Comparison of ENCODE assay signal across 16 mouse cellular contexts in the genomic region with DNA sequence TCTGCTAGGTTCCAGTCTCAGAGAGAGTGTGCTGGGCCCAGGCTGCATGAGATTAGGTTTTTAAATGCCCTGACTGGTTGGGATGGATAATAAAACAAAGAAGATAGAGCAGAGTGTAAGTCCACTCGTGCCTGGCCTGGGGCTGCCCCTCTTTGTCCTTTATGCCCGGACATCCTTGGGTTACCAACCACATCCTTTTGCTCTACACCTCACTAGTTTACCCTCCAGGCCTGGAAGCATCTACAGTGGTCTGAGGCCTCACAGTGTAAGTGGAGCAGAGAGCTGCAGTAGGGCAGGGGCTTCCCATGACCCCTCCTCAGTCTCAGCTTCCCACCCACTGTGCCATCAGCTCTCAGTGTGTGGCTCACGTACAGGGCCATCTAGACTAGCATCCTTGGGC. TPM values are rescaled to one million over a fixed set of nuclear protein-coding genes. Genes with fewer than 3 reads are reported as not detected.
A peak's percentile ranks its signal among the peaks of the same experiment; 100 is the strongest.
DNase-seq lines count a peak whose midpoint lies in the region; ATAC-seq and TF ChIP-seq lines count a peak whose summit lies in the region.
"Had no signal": no experiment of that assay in that cellular context is flagged by ENCODE, and none has a peak within 500 bp of the region (broad histone marks: within the 10 kb centered on the region; RNA-seq: fewer than 3 reads in every experiment).

No protein-coding gene starts in this region.

- peaks cover 11% of the 10 kb centered on the region for H3K4me1 ChIP-seq in heart, embryonic 16.5 days (ENCODE audit: control insufficient read depth, insufficient read depth, low read length)
- H3K4me1 ChIP-seq in midbrain, embryonic 10.5 days, result peaks cover 60% of the 10 kb centered on the region
- no peaks in the 10 kb centered on the region for H3K4me1 ChIP-seq in midbrain, postnatal 0 days (ENCODE audit: insufficient read depth, low read length)
- H3K4me1 ChIP-seq in hindbrain, embryonic 15.5 days (replicated peaks), result peaks cover 37% of the 10 kb centered on the region
- H3K4me1 ChIP-seq in neural tube, embryonic 15.5 days, result peaks cover 32% of the 10 kb centered on the region

- H3K9me3 ChIP-seq in heart, embryonic 16.5 days (replicated peaks; ENCODE audit: control insufficient read depth, low read length), result no peaks in the 10 kb centered on the region
- no peaks in the 10 kb centered on the region for H3K9me3 ChIP-seq in midbrain, embryonic 10.5 days (replicated peaks)
- H3K9me3 ChIP-seq in midbrain, postnatal 0 days (ENCODE audit: low read length), result no peaks in the 10 kb centered on the region
- no peaks in the 10 kb centered on the region for H3K9me3 ChIP-seq in hindbrain, embryonic 15.5 days
- H3K9me3 ChIP-seq in neural tube, embryonic 15.5 days (replicated peaks), result no peaks in the 10 kb centered on the region
- H3K9me3 ChIP-seq: liver, embryonic 15.5 days had no signal

- no peaks in the 10 kb centered on the region for H3K27me3 ChIP-seq in heart, embryonic 16.5 days (ENCODE audit: control insufficient read depth, insufficient read depth, low read length)
- H3K27me3 ChIP-seq in midbrain, embryonic 10.5 days (ENCODE audit: low read depth, poor library complexity, severe bottlenecking), result no peaks in the 10 kb centered on the region
- no peaks in the 10 kb centered on the region for H3K27me3 ChIP-seq in midbrain, postnatal 0 days (ENCODE audit: insufficient read depth, low read length)
- H3K27me3 ChIP-seq in hindbrain, embryonic 15.5 days, result no peaks in the 10 kb centered on the region
- H3K27me3 ChIP-seq in neural tube, embryonic 15.5 days (replicated peaks), result no peaks in the 10 kb centered on the region
- H3K27me3 ChIP-seq: liver, embryonic 15.5 days; Patski had no signal

- 0 out of 2 replicates have a peak overlapping the region, but pooled peaks have one; percentile 34 for H3K27ac ChIP-seq in heart, embryonic 16.5 days (ENCODE audit: low read length)
- peak overlapping the region; percentile 82 for H3K27ac ChIP-seq in midbrain, embryonic 10.5 days (replicated peaks)
- no peak overlapping the region for H3K27ac ChIP-seq in midbrain, postnatal 0 days (ENCODE audit: low read depth, low read length)
- H3K27ac ChIP-seq in hindbrain, embryonic 15.5 days (replicated peaks), result peak overlapping the region; percentile 67
- H3K27ac ChIP-seq in neural tube, embryonic 15.5 days (replicated peaks), result peak overlapping the region; percentile 61
- H3K27ac ChIP-seq: liver, embryonic 15.5 days had no signal

- H3K9ac ChIP-seq in heart, embryonic 16.5 days (ENCODE audit: low read length), result peak overlapping the region; percentile 41; the same call in 1 of the 2 replicates
- no peak overlapping the region for H3K9ac ChIP-seq in midbrain, postnatal 0 days (replicated peaks; ENCODE audit: low read length, poor library complexity, severe bottlenecking)
- H3K9ac ChIP-seq in hindbrain, embryonic 15.5 days, result no peak overlapping the region
- no peak overlapping the region for H3K9ac ChIP-seq in neural tube, embryonic 15.5 days (replicated peaks)
- H3K9ac ChIP-seq: liver, embryonic 15.5 days had no signal

- no peak for TF ChIP-seq CTCF in midbrain, postnatal 0 days (IDR thresholded peaks at IDR 0.05)

- no peak for DNase-seq in heart, adult 8-10 months (ENCODE audit: low spot score)
- DNase-seq in midbrain, embryonic 10.5 days (ENCODE audit: low spot score), result no peak
- no peak for DNase-seq in midbrain, postnatal 0 days (ENCODE audit: low spot score)
- no peak for DNase-seq in spleen, adult 12 weeks (ENCODE audit: low spot score)
- no peak for DNase-seq in urinary bladder, postnatal 25 days (ENCODE audit: low spot score)

- H3K36me3 ChIP-seq in heart, embryonic 16.5 days (ENCODE audit: control insufficient read depth, insufficient read depth), result no peaks in the 10 kb centered on the region
- no peaks in the 10 kb centered on the region for H3K36me3 ChIP-seq in midbrain, embryonic 10.5 days
- no peaks in the 10 kb centered on the region for H3K36me3 ChIP-seq in midbrain, postnatal 0 days (ENCODE audit: insufficient read depth, low read length)
- H3K36me3 ChIP-seq in hindbrain, embryonic 15.5 days, result no peaks in the 10 kb centered on the region
- no peaks in the 10 kb centered on the region for H3K36me3 ChIP-seq in neural tube, embryonic 15.5 days
- H3K36me3 ChIP-seq: liver, embryonic 15.5 days had no signal

- H3K4me3 ChIP-seq in heart, embryonic 16.5 days (ENCODE audit: low read length), result no peak overlapping the region
- H3K4me3 ChIP-seq in midbrain, embryonic 10.5 days, result no peak overlapping the region
- H3K4me3 ChIP-seq in midbrain, postnatal 0 days (ENCODE audit: low read depth, low read length), result no peak overlapping the region
- no peak overlapping the region for H3K4me3 ChIP-seq in hindbrain, embryonic 15.5 days
- H3K4me3 ChIP-seq in neural tube, embryonic 15.5 days (replicated peaks), result no peak overlapping the region
- H3K4me3 ChIP-seq: left cerebral cortex, adult 2 months; liver, embryonic 15.5 days had no signal

- 74% methylated on average over 3 of the region's 3 CpGs for whole genome bisulfite sequencing in heart, embryonic 16.5 days
- WGBS in midbrain, embryonic 10.5 days, result 72% methylated on average over 3 of the region's 3 CpGs
- 48% methylated on average over 3 of the region's 3 CpGs for WGBS in midbrain, postnatal 0 days
- WGBS in hindbrain, embryonic 15.5 days, result 50% methylated on average over 3 of the region's 3 CpGs
- 67% methylated on average over 3 of the region's 3 CpGs for WGBS in neural tube, embryonic 15.5 days

- ATAC-seq in heart, embryonic 16.5 days (replicated peaks; ENCODE audit: extremely low read depth, insufficient read depth, low FRiP score), result no peak
- no peak for ATAC-seq in midbrain, postnatal 0 days (ENCODE audit: low FRiP score)
- no peak for ATAC-seq in hindbrain, embryonic 15.5 days (ENCODE audit: low FRiP score, low read depth)
- no peak for ATAC-seq in neural tube, embryonic 15.5 days (ENCODE audit: low FRiP score)
- ATAC-seq: Patski had no signal

- H3K4me2 ChIP-seq in heart, embryonic 16.5 days (ENCODE audit: low read depth, low read length), result no peak overlapping the region
- H3K4me2 ChIP-seq in midbrain, postnatal 0 days (ENCODE audit: low read depth, low read length, poor library complexity, severe bottlenecking), result no peak overlapping the region
- H3K4me2 ChIP-seq in hindbrain, embryonic 15.5 days, result no peak overlapping the region
- H3K4me2 ChIP-seq in neural tube, embryonic 15.5 days, result no peak overlapping the region
- H3K4me2 ChIP-seq: liver, embryonic 15.5 days had no signal

RNA-seq across cellular contexts. Expression of a gene that starts 17.7 kb away (rescaled TPM):
- polyA plus RNA-seq in heart, embryonic 16.5 days (2015; fragmentation: Nextera tagmentation; extraction: Ambion mirVana), result 17.9 and 21.8 TPM in 2 replicates
- total RNA-seq in heart, adult 8-10 months (2022), result 10 to 100 TPM; 22.2 to 36.5 (median 29.1) TPM
- polyA plus RNA-seq in midbrain, embryonic 10.5 days (2016; fragmentation: Nextera tagmentation; extraction: Ambion mirVana), result 30.1 and 38.3 TPM in 2 replicates
- total RNA-seq in midbrain, postnatal 0 days (2014; rRNA removed), result 48.9 and 65.8 TPM in 2 replicates
- 6.8 and 7.6 TPM in 2 replicates for polyA plus RNA-seq in midbrain, postnatal 0 days (2015; fragmentation: Nextera tagmentation; extraction: Ambion mirVana)
- polyA plus RNA-seq in hindbrain, embryonic 15.5 days (2015; fragmentation: Nextera tagmentation; extraction: Ambion mirVana), result 16.3 and 18.2 TPM in 2 replicates
- polyA plus RNA-seq in neural tube, embryonic 15.5 days (2015; fragmentation: Nextera tagmentation; extraction: Ambion mirVana), result 11.7 and 22.6 TPM in 2 replicates

RNA-seq across cellular contexts. Expression of a gene that starts 45.7 kb away (rescaled TPM):
- 188 and 216 TPM in 2 replicates for polyA plus RNA-seq in heart, embryonic 16.5 days (2015; fragmentation: Nextera tagmentation; extraction: Ambion mirVana)
- 100 to 1,000 TPM; 122 to 172 (median 148) TPM for total RNA-seq in heart, adult 8-10 months (2022)
- 68.5 and 85.7 TPM in 2 replicates for polyA plus RNA-seq in midbrain, embryonic 10.5 days (2016; fragmentation: Nextera tagmentation; extraction: Ambion mirVana)
- total RNA-seq in midbrain, postnatal 0 days (2014; rRNA removed), result 69.9 and 83.0 TPM in 2 replicates
- polyA plus RNA-seq in midbrain, postnatal 0 days (2015; fragmentation: Nextera tagmentation; extraction: Ambion mirVana), result 63.2 and 70.9 TPM in 2 replicates
- 70.7 and 75.3 TPM in 2 replicates for polyA plus RNA-seq in hindbrain, embryonic 15.5 days (2015; fragmentation: Nextera tagmentation; extraction: Ambion mirVana)
- polyA plus RNA-seq in neural tube, embryonic 15.5 days (2015; fragmentation: Nextera tagmentation; extraction: Ambion mirVana), result 76.5 and 94.1 TPM in 2 replicates

RNA-seq across cellular contexts. Expression of a gene that starts 52.3 kb away (rescaled TPM):
- not detected in 2 replicates for polyA plus RNA-seq in heart, embryonic 16.5 days (2015; fragmentation: Nextera tagmentation; extraction: Ambion mirVana)
- total RNA-seq in heart, adult 8-10 months (2022), result not detected
- not detected in 2 replicates for polyA plus RNA-seq in midbrain, embryonic 10.5 days (2016; fragmentation: Nextera tagmentation; extraction: Ambion mirVana)
- not detected in 2 replicates for total RNA-seq in midbrain, postnatal 0 days (2014; rRNA removed)
- polyA plus RNA-seq in midbrain, postnatal 0 days (2015; fragmentation: Nextera tagmentation; extraction: Ambion mirVana), result 0.25 TPM in 1 of 2 replicates, not detected in the other
- not detected in 2 replicates for polyA plus RNA-seq in hindbrain, embryonic 15.5 days (2015; fragmentation: Nextera tagmentation; extraction: Ambion mirVana)
- not detected in 2 replicates for polyA plus RNA-seq in neural tube, embryonic 15.5 days (2015; fragmentation: Nextera tagmentation; extraction: Ambion mirVana)
- total RNA-seq: adrenal gland, postnatal 4 days; common myeloid progenitor, adult 5-6 weeks; left cerebral cortex, adult 2 months had no signal
- polyA plus RNA-seq: gonadal fat pad, adult 2 months; liver, embryonic 15.5 days; neural tube, embryonic 11.5 days; Patski; stomach, embryonic 16.5 days had no signal
